Mouse (Mus musculus) heart, adult 18-20 months (tissue): ENCODE measurements around the gene Nol4l. TPM values are rescaled to one million over a fixed set of nuclear protein-coding genes. Genes with fewer than 3 reads are reported as not detected.

Source experiments
- DNase-seq, 2 experiments: peaks; one replicate each; pipeline ENCODE4 v3.0.0; 2021 to 2022; ENCODE audit warnings: mixed read lengths in 1 of 2
- total RNA-seq, 2 experiments: library from RNA; stranded (reverse); gene quantifications; 2 replicates each; pipeline ENCODE4 v1.2.3; 2021

Nol4l gene
- total RNA-seq, 2 experiments from 2014 or later = 3.3 to 3.8 TPM

DNA sequence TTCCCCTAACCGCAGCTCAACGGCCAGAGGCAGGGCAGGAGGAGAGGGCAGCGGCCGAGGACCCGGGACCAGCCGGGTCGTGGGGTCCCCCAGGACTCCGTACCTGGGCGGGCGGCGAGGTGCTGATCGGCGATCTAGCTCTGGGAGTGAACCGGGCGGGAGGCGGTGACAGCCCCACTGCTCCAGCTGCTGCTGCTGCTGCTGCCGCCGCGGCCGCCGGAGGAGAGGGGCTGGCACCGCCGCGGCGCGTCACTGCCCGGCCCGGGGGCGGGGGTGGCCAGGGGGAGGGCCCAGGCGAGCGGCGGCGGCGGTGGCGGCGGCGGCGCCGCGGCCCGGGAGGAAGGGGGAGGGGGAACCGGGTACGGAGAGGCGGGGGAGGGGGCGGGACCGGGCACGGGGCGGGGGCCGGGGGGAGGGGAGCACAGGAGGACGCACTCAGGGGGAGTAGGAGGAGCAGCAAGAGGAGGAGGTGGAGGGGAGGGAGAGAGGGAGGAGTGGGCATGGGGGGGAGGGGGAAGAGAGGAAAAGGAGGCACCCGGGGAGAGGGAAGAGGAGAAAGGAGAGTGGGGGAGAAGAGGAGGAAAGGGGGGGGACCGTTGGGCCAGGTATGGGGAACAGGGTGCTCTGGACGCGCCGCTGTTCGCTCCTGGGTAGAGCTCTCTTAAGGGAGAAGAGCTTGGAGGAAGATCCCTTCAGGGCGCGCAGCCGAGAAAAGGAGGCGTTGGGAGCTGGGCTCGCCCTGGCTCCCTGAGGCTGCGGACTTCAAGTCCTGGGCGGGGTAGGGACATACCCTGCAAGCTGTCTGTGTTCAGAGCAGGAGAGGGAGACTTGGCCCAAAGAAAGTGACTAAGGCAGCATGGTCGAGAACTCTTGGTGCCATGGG lies 85.3 kb downstream of the Nol4l start:
- DNase-seq = peak; percentile 71 to 75

DNA sequence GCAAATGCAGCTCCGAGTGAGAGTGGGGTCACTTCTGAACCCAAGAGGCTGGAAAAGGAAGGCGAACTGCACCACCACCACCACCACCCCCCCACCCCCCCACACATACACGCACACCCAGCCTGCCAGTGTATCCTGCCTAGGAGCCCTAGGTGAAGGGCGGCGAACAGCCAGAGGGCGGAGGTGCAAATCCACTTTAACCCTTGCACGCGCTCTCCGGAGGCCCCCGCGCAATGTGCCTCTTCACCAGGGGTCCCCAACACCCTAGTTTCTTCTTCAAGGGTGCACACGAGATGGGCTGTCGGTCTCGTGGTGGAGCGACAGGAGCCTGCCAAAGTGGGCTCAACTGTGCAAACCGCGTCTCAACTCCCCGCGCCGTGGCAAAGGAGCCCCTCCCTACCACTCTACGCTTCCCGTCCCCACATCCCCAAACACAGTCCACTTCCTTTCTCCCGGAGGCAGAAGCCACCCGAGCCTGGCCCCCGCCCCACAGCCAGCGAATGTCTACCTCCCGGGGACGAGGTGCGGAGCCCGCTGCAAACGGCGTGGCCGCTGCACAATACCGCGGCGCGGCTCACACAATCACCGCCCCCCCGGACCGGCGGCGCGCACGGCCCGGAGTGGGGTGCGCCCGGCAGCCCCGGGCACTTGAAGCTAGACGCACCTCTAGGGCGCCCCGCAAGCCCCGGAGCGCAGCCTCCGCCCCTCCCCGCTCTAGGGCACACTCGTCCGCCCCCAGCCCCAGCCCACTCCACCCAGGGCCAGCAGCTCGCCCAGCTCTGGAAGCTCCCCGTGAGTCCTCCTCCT lies 86.1 kb downstream of the Nol4l start:
- peak; percentile 58 to 60 for DNase-seq

DNA sequence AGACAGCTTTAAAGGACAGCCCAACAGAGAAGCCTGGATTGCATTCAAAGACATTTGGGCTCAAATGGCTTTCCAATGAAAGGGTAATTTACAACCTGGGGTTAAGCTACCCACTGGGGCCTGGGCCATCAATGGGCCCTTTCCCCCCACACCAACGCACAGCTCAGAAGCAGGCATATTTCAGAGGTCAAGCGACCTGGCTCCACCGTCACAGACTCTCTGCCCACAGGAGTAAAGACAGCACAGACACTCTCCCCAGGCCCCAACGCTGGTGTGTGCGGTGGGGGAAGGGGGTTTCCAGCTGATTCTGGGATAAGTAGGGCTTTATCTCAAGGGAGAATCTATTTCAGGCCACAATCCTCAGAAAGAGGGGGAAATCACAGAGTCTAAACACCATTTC lies 87.1 kb downstream of the Nol4l start:
- DNase-seq = no peak

DNA sequence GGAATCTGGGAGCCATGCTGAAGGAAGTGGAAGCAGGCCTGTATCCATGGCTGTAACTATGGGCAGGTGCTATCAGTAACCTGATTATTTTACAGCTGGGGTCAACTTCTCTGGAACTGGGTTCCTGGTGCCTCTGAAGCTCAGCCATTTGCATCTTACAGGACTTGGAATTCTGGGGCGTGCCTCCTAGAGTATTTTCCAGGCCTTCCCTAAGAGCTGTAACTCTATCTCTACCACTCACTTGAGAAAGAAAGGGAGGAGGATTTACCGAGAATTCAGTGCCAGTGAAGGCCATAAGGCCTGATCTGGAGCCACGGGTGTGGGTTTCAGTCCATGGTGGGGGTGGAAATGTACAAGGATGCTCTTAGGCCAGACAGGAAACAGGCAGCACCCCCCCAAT lies 88.5 kb downstream of the Nol4l start:
- no peak for DNase-seq

DNA sequence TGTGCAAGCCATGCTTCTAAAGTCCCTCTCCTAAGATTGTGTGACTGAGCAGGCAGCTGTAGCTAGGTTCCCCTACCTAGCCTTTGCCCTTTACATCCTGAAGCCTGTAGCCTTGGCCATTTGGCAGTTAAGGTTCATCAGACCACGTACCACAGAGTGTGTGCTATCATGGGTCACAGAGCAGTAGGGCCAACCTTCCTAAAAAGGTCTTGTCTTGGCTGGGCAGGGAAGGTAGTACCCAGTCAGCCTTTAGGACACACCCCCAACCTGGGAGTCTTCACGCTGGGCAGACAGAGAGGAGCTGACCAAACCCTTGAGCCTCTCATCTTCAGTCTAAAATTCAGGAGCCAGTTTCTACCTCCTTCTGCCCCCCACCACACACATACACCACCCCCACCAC lies 89.0 kb downstream of the Nol4l start:
- no peak for DNase-seq

DNA sequence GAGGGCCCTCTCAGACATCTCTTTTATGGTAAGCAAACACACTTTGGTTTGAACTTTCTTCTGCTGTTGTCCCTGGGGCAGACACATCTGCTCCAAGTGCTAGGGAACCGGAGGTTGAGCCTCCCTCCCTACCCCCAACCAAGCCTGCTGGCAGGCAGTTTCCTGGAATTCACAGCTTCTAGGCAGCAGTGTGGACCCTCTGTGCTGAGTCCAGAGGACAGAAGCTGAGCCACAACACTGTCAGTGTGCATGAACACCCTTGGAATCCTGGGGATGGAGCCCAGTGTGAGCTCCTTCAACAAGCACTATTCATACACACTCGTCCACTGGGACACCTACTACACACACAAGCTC lies 92.5 kb downstream of the Nol4l start:
- DNase-seq = no peak

DNA sequence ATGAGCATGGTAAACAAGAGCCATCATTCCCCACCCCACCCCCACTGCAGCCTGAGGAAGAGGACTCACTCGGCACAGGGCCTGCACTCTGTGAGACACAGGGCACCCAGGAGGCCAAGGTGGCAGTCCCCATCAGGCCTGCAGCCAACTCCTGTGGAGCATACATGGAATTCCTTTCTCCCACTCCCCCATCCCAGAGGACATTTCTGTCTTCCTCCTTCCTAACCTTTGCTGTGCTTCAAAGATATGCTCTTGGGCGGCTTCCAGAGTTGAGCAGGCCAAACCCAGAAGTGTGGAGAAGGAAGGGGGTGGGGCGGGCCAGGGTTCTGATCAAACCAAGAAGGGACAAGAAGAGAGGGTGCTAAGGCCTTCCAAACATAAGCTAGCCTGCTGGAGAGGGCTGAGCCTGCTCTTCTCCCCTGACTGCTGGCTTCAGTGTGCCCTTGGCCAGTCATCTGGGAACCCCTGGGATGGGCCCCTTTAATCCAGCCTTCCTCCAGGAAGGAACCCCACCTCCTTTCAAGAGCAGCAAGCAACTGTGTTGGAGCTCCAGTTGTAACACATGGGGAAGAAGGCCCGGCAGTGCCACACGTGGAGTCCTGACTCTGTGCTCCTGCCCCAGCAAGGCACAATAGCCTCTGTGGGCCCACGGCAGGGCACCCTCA lies 93.0 kb downstream of the Nol4l start:
- peak; percentile 70 to 72 for DNase-seq

DNA sequence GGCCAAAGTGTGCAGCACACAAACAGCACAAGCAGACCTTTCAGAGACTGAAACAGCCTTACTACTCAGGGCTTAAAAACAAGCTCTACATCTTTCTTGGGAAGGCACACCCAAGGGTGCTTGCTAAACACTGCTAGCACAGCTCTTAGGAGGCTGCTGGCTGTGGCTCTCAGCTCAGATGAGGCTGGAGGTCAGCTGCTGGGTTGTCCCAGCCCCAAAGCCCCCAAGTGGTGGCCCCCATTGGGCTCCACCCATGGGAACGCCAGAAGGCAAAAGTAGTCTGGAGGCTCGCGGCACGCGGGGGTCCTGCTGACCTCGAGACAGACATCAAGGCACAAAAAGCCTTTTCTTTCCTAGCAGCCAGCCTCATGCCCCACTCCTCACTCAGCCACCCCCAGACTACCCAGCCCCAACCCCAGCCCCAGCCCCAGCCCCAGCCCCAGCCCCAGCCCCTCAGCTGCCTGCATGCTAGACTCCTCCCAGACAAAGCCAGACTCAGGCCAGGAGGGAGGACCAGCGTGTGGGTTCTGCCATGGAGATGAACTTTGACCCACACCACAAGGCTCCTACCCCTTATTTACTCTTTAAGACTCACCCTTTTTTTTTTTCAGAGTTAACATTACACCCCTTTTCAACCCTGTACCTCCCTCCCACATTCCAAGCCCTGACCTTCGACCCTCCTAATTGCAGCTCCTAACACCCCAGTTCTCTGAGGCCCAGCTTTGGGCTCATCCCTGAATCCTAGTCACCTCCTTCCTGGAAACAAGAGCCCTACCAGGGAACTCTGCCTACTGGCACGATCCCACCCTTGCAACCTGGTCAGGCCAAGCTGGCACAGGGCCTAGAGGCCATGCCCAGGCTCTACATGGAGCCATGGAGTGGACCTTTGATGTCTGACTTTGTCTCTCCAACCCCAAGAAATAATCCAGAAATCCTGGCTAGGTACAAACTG lies 94.6 kb downstream of the Nol4l start:
- DNase-seq = no peak

DNA sequence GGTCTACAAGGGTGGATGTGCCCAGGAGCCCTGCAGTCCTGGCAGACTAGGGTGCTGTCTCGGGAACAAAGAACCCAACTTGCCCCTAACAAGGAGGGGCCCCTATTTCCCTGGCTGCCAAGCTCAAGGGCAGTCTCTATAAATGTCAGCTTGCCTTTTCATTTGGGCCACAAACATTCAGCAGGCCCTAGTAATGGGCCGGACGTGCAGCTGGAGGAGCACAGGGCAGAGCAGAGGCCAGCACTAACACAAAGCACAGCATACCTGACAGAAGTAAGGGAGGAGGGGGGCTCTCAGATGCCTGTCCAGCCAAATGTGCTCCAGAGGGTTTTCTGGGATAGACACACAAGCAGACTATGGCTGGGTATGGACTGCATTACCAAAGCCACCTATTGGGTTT lies 95.9 kb downstream of the Nol4l start:
- DNase-seq = no peak

DNA sequence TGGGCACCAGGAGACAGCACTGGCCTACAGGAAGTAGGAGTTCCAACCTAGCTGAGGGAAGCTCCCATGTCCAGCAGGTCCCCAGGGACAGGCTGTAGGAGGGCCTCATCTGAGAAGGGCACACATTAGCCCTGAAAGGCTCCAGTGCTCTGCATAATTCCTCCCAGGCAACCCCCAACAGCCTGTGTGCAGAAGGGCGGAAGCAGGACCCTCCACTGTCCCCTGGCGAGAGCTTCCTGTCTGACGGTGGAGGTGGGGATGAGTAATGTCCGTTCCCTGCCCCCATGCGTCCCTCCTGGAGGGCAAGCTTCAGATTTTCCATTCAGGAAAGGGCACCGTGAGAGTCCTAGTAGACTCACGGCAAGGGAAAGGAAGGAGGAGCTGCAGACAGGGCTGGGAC lies 97.3 kb downstream of the Nol4l start:
- no peak for DNase-seq

DNA sequence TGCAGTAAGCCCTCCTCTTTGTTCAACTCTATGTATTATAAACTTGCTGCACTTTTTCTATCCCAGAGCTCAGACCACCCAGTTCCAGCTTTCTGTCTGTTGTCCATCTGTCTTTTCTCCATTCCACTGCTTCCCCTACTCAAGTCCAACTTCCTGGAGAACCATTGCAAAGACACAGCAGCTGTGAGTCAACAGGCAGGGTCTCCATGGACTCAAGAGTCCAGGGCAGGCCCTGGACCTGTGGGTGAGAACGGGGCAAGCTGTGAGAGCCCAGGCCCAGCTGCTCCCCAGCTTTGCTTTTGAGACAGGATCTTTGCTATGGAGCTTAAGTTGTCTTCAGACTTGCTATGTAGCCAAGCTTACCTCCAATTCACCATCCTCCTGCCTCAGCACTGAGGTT lies 99.2 kb downstream of the Nol4l start:
- DNase-seq = no peak

DNA sequence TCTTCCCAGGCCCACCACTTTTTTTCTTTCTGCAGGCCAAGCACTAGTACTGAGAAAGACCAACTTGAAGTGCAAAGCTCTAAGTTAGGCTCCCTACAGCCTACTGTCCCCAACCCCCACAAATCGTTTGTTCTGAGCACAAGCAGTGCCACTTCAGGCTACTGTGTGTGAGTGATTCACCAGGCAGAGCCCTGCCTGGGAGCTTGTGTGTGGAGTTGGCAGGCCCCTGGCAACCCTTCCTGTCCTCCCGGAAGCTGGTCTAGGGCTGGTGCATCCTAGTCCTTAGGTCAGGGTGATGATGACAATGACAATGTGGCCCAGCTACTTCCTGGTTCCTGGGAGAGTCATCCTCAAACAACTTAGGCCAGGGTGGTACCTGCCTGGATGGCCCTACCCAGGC lies 101.3 kb downstream of the Nol4l start:
- no peak for DNase-seq

DNA sequence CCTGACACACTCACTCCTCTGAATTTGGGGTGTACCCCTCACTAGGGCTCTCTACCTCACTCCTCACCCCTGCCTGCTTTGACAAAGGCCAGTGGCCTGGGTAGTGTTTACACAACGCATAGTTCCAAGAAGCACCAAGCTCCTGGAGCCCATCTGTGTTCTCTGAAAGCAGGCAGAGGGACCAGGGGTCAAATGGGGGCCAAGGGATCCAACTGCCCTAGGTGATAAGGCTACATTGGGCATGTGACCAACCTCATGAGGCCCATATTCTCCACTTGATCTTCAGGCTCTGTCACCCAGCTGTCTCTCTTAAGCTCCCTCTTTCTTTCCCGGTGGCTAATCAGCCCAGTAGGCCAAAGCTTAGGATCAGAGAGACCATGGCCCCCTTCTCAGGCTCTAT lies 102.8 kb downstream of the Nol4l start:
- no peak for DNase-seq

DNA sequence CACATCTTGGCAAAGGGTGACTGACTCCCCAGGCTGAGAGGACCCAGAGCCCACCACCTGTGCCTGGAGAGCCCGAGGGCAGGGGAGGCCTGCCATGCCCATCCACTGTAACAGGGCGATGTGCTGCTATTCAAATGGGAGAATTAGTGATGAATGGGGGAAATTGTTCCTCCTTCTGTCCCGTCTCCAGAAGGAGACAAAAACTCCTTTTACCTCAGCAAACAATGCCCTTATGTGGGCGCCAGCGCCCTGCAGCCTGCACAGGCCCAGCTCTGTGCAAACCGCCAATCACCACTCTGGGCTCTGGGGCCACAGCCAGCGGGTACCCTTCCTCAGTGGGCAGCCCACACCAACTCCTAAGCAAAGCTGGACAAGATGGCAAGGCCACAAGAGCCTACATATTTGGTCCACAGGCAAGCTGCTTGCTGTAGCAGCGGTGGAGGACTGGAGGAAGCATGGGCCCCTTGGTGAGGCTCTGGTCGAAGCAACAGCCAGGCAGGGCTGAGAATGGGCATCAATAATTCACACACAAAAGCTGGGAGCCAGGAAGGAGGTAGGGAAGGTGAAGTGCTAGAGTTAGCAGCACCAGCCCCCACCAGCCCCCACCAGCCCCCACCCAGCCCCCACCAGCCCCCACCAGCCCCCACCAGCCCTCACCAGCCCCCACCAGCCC lies 103.6 kb downstream of the Nol4l start:
- no peak for DNase-seq

DNA sequence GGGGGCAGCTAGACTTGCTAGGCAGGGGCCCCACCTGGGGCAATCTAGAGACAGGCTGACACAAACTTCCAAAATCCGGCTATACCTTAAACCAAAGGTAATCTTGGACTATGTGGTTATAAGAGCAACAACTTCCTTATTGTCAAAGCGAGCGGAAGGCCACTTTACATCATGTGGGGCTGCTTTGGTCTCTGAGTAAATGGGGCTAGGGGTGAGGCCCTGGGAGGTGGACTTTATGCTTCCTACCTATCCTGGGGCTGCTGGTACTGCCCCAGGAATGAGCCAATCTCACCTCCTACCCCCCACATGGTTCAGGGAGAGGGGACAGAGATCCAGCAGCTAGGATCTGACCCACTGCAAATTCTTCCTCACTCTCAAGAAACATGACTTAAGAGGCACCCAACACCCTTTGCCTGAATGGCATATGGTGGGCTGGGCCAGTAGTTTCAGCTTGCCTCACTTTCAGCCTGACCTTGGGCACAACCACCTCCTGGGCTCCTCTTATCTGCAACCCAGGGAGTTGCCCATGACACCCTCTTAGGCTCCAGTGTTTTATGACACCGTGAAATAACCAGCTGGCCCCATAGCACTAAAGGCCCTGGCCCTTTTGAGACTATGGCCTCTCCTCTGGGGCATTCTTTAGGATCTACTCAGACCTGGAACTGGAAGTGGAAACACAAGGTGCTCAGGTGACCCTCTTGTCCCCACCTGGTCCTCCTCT lies 104.5 kb downstream of the Nol4l start:
- DNase-seq = no peak

DNA sequence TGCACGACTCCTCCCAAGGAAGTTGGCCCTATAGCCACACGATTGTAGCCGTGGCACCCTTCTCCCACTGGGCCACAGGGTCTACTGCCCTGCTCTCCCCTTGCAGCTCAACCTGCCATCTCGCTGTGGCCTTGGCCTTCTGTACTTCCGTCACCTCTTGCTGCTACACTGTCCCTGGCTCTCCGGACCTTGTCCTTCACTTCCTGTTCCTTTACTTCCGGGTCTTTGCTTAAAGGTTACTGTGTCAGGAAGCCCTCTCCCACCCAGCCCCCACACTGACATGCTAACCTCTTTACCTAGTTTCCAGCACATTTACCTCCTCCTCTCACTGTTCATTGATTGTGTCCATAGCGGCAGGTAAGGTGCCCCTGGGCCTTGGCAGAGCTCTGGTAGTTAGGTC lies 105.2 kb downstream of the Nol4l start:
- no peak for DNase-seq

DNA sequence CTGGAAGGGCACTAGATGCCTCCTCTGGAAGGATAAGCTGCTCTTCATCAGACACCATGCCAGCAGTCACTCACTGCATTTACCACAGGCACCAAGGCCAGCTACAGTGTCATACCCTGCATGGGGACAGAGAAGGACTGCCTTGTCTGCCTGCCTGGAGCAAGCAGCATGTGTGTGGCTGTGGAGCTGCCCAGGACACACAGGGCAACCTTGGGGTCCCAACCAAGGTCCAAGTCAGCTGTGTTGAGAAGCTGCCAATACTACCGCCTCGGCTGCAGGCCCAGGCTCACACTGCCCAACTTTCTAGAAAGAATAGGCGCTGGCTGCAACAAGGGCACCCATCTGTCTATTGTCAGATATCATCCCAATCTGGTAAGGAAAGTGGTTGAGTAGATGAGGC lies 106.7 kb downstream of the Nol4l start:
- DNase-seq = peak; percentile 47 to 66

DNA sequence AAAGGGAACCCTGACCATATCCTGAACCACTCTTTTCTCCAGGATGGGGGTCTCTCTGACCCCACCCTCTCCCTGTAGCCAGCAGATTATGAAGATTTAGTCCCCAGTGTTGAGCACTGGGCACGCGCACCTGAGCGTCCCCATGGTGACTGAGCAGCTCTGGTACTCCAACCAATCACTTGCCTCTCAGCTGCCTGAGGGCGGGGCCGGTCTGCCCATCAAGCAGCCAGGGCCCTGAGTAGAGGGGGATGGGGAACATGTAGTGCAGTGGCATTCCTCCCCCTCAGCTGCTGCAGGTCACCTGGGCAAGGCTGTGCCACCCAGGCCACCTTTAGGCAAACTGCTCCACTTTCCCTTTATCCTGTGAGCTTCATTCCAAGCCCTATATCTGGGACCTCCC lies 107.7 kb downstream of the Nol4l start:
- DNase-seq = no peak

DNA sequence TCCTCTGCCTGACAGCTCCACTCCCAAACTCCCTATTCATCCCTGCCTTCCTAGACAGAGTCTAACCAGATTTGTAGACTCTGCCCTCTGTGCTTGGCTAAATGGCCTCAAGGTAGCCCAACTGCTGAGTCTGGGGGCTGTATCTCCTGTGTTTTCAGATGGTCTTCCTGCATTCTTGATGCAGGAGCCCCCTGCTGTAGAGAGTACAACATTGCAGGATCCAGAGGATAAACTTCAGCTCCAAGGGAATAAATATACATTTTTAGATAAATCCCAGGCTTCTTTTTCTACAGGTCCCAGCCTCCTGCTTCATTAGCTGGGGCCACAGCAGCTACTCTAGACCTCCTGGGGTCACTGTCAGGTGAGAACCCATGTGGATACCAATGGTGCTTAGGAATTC lies 108.5 kb downstream of the Nol4l start:
- DNase-seq = no peak

DNA sequence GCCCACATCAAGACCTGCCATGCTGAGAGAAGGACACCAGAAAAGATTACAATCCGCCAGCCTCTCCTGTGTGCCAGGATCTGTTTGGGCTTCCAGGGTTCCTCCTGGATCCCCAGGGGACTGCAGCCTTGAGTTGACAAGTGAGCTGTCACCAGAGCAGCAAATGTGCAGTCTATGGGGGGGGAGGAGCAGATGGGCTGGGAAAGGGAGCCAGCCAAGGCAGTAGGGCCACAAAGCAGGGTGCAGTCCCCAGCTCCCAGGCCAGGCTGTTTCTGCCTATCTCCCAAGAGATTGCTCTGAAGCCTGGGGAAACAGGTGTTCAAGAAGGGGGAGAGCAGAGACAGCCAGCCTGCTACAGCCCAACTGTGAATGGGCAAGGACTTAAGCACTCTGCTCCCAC lies 111.4 kb downstream of the Nol4l start:
- no peak for DNase-seq

DNA sequence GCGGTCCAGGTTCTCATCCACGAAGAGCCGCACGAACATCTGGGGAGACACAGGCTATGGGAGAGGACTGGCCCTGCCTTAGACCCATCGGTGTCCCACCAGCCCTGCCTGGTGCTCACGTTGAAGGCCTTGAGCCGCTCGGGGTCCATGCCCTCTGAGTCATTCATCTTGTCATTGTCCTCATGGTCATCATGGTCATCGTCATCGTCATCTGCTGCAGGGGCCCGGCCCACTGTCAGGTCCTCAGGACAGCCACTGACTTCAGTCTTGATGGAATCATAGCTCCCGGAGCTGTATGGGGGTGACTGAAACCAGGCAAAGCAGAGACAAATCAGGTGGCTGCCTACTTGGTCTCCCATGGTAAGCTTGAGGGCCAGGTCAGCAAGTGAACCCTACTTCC lies 111.9 kb downstream of the Nol4l start:
- DNase-seq = no peak
